Mouse (Mus musculus): ENCODE measurements around the gene Gp1bb. TPM values are rescaled to one million over a fixed set of nuclear protein-coding genes. Genes with fewer than 3 reads are reported as not detected.
A peak's percentile ranks its signal among the peaks of the same experiment; 100 is the strongest.

Gp1bb gene
- polyA plus RNA-seq, 1 experiment from 2014 or later, result 1.6 TPM

GRCm38 (mm10) chr16:18613301-18613700, 8.9 kb downstream of the Gp1bb start:
- Histone ChIP-seq H3K27ac (ENCODE audit: low read length) (no peak overlapping the region), H3K4me1 (ENCODE audit: control insufficient read depth, insufficient read depth, low read length) (peaks cover 6% of the 10 kb centered on the region; the same call in 1 of the 2 replicates), H3K9ac (ENCODE audit: low read depth, low read length) (no peak overlapping the region), H3K4me3 (ENCODE audit: low read length) (no peak overlapping the region), H3K4me2 (ENCODE audit: low read depth, low read length) (no peak overlapping the region), H3K9me3 (ENCODE audit: control insufficient read depth, low read length) (no peaks in the 10 kb centered on the region), H3K36me3 (ENCODE audit: control insufficient read depth, insufficient read depth, low read length) (no peaks in the 10 kb centered on the region), H3K27me3 (replicated peaks; ENCODE audit: control insufficient read depth, insufficient read depth, low read length) (0 out of 2 replicates have a peak, but pooled peaks cover 6% of the 10 kb centered on the region)
- WGBS, result 72% methylated on average over 3 of the region's 3 CpGs
- ATAC-seq, result no peak

DNA sequence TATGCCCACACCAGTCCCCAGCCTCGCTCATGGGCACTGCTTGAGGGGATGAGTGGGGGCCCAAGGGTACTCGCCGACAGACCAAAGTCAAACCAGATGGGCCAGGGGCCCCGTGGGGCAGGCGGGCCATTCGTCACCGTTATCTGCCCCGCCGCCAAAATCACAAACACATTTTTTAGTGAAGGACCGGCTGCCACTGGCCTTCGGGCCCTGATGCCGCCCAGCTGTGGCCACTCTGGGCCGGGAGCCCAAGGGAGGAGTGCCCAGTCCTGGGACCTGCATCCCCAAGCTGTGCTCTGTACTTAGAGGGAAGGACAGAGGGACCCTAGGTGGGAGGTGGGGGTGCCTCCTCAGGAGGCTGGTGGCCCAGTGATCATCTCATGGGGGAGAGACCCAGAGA, 10.5 kb downstream of the Gp1bb start:
- Histone ChIP-seq H3K27ac (ENCODE audit: low read length) (no peak overlapping the region), H3K9me3 (ENCODE audit: control insufficient read depth, low read length) (no peaks in the 10 kb centered on the region), H3K4me2 (ENCODE audit: low read depth, low read length) (no peak overlapping the region), H3K36me3 (ENCODE audit: control insufficient read depth, insufficient read depth, low read length) (no peaks in the 10 kb centered on the region), H3K9ac (ENCODE audit: low read depth, low read length) (no peak overlapping the region), H3K4me3 (ENCODE audit: low read length) (no peak overlapping the region), H3K27me3 (replicated peaks; ENCODE audit: control insufficient read depth, insufficient read depth, low read length) (0 out of 2 replicates have a peak, but pooled peaks cover 8% of the 10 kb centered on the region), H3K4me1 (ENCODE audit: control insufficient read depth, insufficient read depth, low read length) (no peaks in the 10 kb centered on the region)
- WGBS, result 44% methylated on average over 13 of the region's 13 CpGs
- no peak for ATAC-seq

- 56% methylated on average over 2 of the region's 2 CpGs for WGBS
- 0 out of 2 replicates have a peak, but pooled peaks cover 2% of the 10 kb centered on the region for H3K4me1 ChIP-seq (ENCODE audit: control insufficient read depth, insufficient read depth, low read length)
- H3K4me2 ChIP-seq (ENCODE audit: low read depth, low read length), result no peak overlapping the region
- ATAC-seq, result no peak
- no peaks in the 10 kb centered on the region for H3K9me3 ChIP-seq (ENCODE audit: control insufficient read depth, low read length)
- H3K27ac ChIP-seq (ENCODE audit: low read length), result no peak overlapping the region
- H3K27me3 ChIP-seq (replicated peaks; ENCODE audit: control insufficient read depth, insufficient read depth, low read length), result 0 out of 2 replicates have a peak, but pooled peaks cover 5% of the 10 kb centered on the region
- no peaks in the 10 kb centered on the region for H3K36me3 ChIP-seq (ENCODE audit: control insufficient read depth, insufficient read depth, low read length)
- H3K9ac ChIP-seq (ENCODE audit: low read depth, low read length), result no peak overlapping the region
- no peak overlapping the region for H3K4me3 ChIP-seq (ENCODE audit: low read length)
Observed at GRCm38 (mm10) chr16:18609099-18609498, 13.1 kb downstream of the Gp1bb start.

DNA sequence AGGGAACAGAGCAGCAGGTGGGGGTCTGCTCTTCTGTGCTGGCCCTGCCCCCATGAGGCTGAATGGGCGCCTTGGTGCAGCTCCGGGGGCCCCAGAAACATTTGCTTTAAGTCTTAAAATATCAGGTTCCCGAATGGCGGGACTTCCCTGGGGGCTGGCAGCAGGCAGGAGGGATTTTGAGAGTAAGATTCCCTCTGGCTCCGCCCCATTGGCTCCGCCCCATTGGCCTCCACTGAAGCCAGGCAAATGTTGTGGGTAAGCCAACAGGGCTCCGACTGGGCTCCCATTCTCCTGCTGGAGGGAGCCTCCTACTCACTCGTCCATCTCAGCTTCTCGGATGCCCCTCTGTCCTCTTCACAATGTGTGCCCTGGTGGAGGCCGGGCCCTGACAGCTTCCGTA, 14.0 kb downstream of the Gp1bb start:
- no peak for ATAC-seq
- Histone ChIP-seq H3K36me3 (ENCODE audit: control insufficient read depth, insufficient read depth, low read length) (no peaks in the 10 kb centered on the region), H3K27ac (ENCODE audit: low read length) (no peak overlapping the region), H3K4me1 (ENCODE audit: control insufficient read depth, insufficient read depth, low read length) (0 out of 2 replicates have a peak, but pooled peaks cover 5% of the 10 kb centered on the region), H3K4me2 (ENCODE audit: low read depth, low read length) (0 out of 2 replicates have a peak overlapping the region, but pooled peaks have one; percentile 8), H3K4me3 (ENCODE audit: low read length) (no peak overlapping the region), H3K27me3 (replicated peaks; ENCODE audit: control insufficient read depth, insufficient read depth, low read length) (0 out of 2 replicates have a peak, but pooled peaks cover 5% of the 10 kb centered on the region), H3K9ac (ENCODE audit: low read depth, low read length) (no peak overlapping the region), H3K9me3 (ENCODE audit: control insufficient read depth, low read length) (no peaks in the 10 kb centered on the region)
- WGBS, result 15% methylated on average over 11 of the region's 11 CpGs

- H3K36me3 ChIP-seq (ENCODE audit: control insufficient read depth, insufficient read depth, low read length), result no peaks in the 10 kb centered on the region
- H3K9me3 ChIP-seq (ENCODE audit: control insufficient read depth, low read length), result no peaks in the 10 kb centered on the region
- no peak for ATAC-seq
- no peak overlapping the region for H3K4me3 ChIP-seq (ENCODE audit: low read length)
- H3K4me2 ChIP-seq (ENCODE audit: low read depth, low read length), result no peak overlapping the region
- no peak overlapping the region for H3K27ac ChIP-seq (ENCODE audit: low read length)
- 71% methylated on average over 5 of the region's 5 CpGs for WGBS
- H3K27me3 ChIP-seq (replicated peaks; ENCODE audit: control insufficient read depth, insufficient read depth, low read length), result 0 out of 2 replicates have a peak, but pooled peaks cover 5% of the 10 kb centered on the region
- H3K9ac ChIP-seq (ENCODE audit: low read depth, low read length), result no peak overlapping the region
- H3K4me1 ChIP-seq (ENCODE audit: control insufficient read depth, insufficient read depth, low read length), result 0 out of 2 replicates have a peak, but pooled peaks cover 5% of the 10 kb centered on the region
Observed at GRCm38 (mm10) chr16:18605705-18606104, 16.5 kb downstream of the Gp1bb start.

GRCm38 (mm10) chr16:18604267-18604701, 17.9 kb downstream of the Gp1bb start:
- H3K36me3 ChIP-seq (ENCODE audit: control insufficient read depth, insufficient read depth, low read length), result no peaks in the 10 kb centered on the region
- H3K4me2 ChIP-seq (ENCODE audit: low read depth, low read length), result no peak overlapping the region
- H3K4me3 ChIP-seq (ENCODE audit: low read length), result no peak overlapping the region
- 0 out of 2 replicates have a peak, but pooled peaks cover 5% of the 10 kb centered on the region for H3K27me3 ChIP-seq (replicated peaks; ENCODE audit: control insufficient read depth, insufficient read depth, low read length)
- H3K9ac ChIP-seq (ENCODE audit: low read depth, low read length), result 0 out of 2 replicates have a peak overlapping the region, but pooled peaks have one; percentile 29
- 0 out of 2 replicates have a peak, but pooled peaks have one; percentile 23 for ATAC-seq
- no peaks in the 10 kb centered on the region for H3K9me3 ChIP-seq (ENCODE audit: control insufficient read depth, low read length)
- H3K27ac ChIP-seq (ENCODE audit: low read length), result no peak overlapping the region
- WGBS, result 54% methylated on average over 8 of the region's 8 CpGs
- H3K4me1 ChIP-seq (ENCODE audit: control insufficient read depth, insufficient read depth, low read length), result 0 out of 2 replicates have a peak, but pooled peaks cover 5% of the 10 kb centered on the region

- no peaks in the 10 kb centered on the region for H3K9me3 ChIP-seq (ENCODE audit: control insufficient read depth, low read length)
- 51% methylated on average over 7 of the region's 7 CpGs for WGBS
Observed at GRCm38 (mm10) chr16:18601447-18601846, 20.8 kb downstream of the Gp1bb start.

DNA sequence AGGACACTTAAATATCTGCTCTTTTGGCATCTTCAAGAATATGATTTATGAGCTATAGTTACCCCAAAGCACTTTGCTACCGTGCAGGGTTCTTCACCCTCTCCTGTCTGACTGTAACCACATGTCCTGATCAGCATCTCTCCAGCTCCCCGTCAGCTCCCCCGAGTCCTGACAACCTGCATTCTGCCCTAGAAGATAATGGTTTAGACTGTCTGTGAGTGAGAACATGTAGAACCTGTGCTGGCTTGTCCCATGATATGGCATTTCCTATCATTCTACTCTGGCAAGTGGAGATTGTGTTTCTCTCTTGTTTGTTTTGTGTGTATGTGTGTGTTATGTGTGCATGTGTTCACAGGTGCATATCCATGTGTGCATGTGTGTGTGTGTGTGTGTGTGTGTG, 24.2 kb downstream of the Gp1bb start:
- Histone ChIP-seq H3K9me3 (ENCODE audit: control insufficient read depth, low read length) (no peaks in the 10 kb centered on the region), H3K27me3 (replicated peaks; ENCODE audit: control insufficient read depth, insufficient read depth, low read length) (peaks cover 8% of the 10 kb centered on the region), H3K4me3 (ENCODE audit: low read length) (no peak overlapping the region), H3K4me2 (ENCODE audit: low read depth, low read length) (no peak overlapping the region), H3K9ac (ENCODE audit: low read depth, low read length) (no peak overlapping the region), H3K4me1 (ENCODE audit: control insufficient read depth, insufficient read depth, low read length) (no peaks in the 10 kb centered on the region), H3K36me3 (ENCODE audit: control insufficient read depth, insufficient read depth, low read length) (no peaks in the 10 kb centered on the region), H3K27ac (ENCODE audit: low read length) (no peak overlapping the region)
- WGBS, result 67% methylated on average over 3 of the region's 3 CpGs
- ATAC-seq, result no peak

More at GRCm38 (mm10) chr16:18601447-18601846, 20.8 kb downstream of the Gp1bb start:
- no peak overlapping the region for H3K4me3 ChIP-seq (ENCODE audit: low read length)
- ATAC-seq, result no peak
- no peaks in the 10 kb centered on the region for H3K36me3 ChIP-seq (ENCODE audit: control insufficient read depth, insufficient read depth, low read length)
- H3K9ac ChIP-seq (ENCODE audit: low read depth, low read length), result no peak overlapping the region
- no peaks in the 10 kb centered on the region for H3K27me3 ChIP-seq (replicated peaks; ENCODE audit: control insufficient read depth, insufficient read depth, low read length)
- no peak overlapping the region for H3K4me2 ChIP-seq (ENCODE audit: low read depth, low read length)
- 0 out of 2 replicates have a peak, but pooled peaks cover 5% of the 10 kb centered on the region for H3K4me1 ChIP-seq (ENCODE audit: control insufficient read depth, insufficient read depth, low read length)
- H3K27ac ChIP-seq (ENCODE audit: low read length), result no peak overlapping the region

- 53% methylated on average over 5 of the region's 5 CpGs for WGBS
Observed at GRCm38 (mm10) chr16:18596255-18596654, 25.9 kb downstream of the Gp1bb start.

GRCm38 (mm10) chr16:18593930-18594329, 28.3 kb downstream of the Gp1bb start:
- no peak overlapping the region for H3K4me2 ChIP-seq (ENCODE audit: low read depth, low read length)
- H3K36me3 ChIP-seq (ENCODE audit: control insufficient read depth, insufficient read depth, low read length), result no peaks in the 10 kb centered on the region
- peaks cover 19% of the 10 kb centered on the region for H3K4me1 ChIP-seq (ENCODE audit: control insufficient read depth, insufficient read depth, low read length)
- H3K9ac ChIP-seq (ENCODE audit: low read depth, low read length), result no peak overlapping the region
- no peaks in the 10 kb centered on the region for H3K9me3 ChIP-seq (ENCODE audit: control insufficient read depth, low read length)
- 80% methylated on average over 2 of the region's 2 CpGs for WGBS
- peaks cover 45% of the 10 kb centered on the region for H3K27me3 ChIP-seq (replicated peaks; ENCODE audit: control insufficient read depth, insufficient read depth, low read length)
- ATAC-seq, result no peak
- H3K4me3 ChIP-seq (ENCODE audit: low read length), result no peak overlapping the region
- no peak overlapping the region for H3K27ac ChIP-seq (ENCODE audit: low read length)

More at GRCm38 (mm10) chr16:18596255-18596654, 25.9 kb downstream of the Gp1bb start:
- Histone ChIP-seq H3K4me3 (ENCODE audit: low read length) (no peak overlapping the region), H3K36me3 (ENCODE audit: control insufficient read depth, insufficient read depth, low read length) (no peaks in the 10 kb centered on the region), H3K9ac (ENCODE audit: low read depth, low read length) (no peak overlapping the region), H3K9me3 (ENCODE audit: control insufficient read depth, low read length) (no peaks in the 10 kb centered on the region), H3K27me3 (replicated peaks; ENCODE audit: control insufficient read depth, insufficient read depth, low read length) (peaks cover 21% of the 10 kb centered on the region), H3K4me1 (ENCODE audit: control insufficient read depth, insufficient read depth, low read length) (peaks cover 7% of the 10 kb centered on the region), H3K27ac (ENCODE audit: low read length) (no peak overlapping the region), H3K4me2 (ENCODE audit: low read depth, low read length) (no peak overlapping the region)
- no peak for ATAC-seq

Measured in intestine, embryonic 16.5 days (tissue).